Mouse (Mus musculus) MEL (cell line): ENCODE data around the gene Ska2.

Source experiments
- CTCF ChIP-seq, 3 experiments: IDR thresholded peaks in 2 of 3; conservative IDR thresholded peaks in 1 of 3; 2 replicates each; pipeline ENCODE4 v1.5.1; 2011 to 2012; ENCODE audit warnings: low read length in 3 of 3, low read depth in 2 of 3, mild to moderate bottlenecking in 2 of 3, improper control_type of control experiment in 1 of 3, inconsistent platforms in 1 of 3, mixed read lengths in 1 of 3, moderate library complexity in 1 of 3; ENCODE audit not compliant: control insufficient read depth in 1 of 3, insufficient read depth in 1 of 3, poor library complexity in 1 of 3, severe bottlenecking in 1 of 3
- EP300 ChIP-seq, 2 experiments: IDR thresholded peaks; 2 replicates each; pipeline ENCODE4 v1.6.1; 2011; ENCODE audit warnings: improper control_type of control experiment in 2 of 2, low read length in 2 of 2, low read depth in 1 of 2, mild to moderate bottlenecking in 1 of 2
- GABPA ChIP-seq: IDR thresholded peaks from 2 replicates; pipeline ENCODE4 v1.6.1; 2012; ENCODE audit warnings: low read depth, mild to moderate bottlenecking, inconsistent platforms, low read length, improper control_type of control experiment, moderate library complexity
- NELFE ChIP-seq: IDR thresholded peaks from 2 replicates; pipeline ENCODE4 v1.6.1; 2011; ENCODE audit warnings: low read depth, low read length, improper control_type of control experiment
- POLR2A ChIP-seq, 2 experiments: IDR thresholded peaks; 2 replicates each; pipeline ENCODE4 v1.6.1; 2011 to 2012; ENCODE audit warnings: low read length in 2 of 2, mild to moderate bottlenecking in 2 of 2, control low read depth in 1 of 2, improper control_type of control experiment in 1 of 2, low read depth in 1 of 2, moderate library complexity in 1 of 2; ENCODE audit not compliant: control insufficient read depth in 1 of 2, insufficient read depth in 1 of 2, poor library complexity in 1 of 2
- TBP ChIP-seq: IDR thresholded peaks from 2 replicates; pipeline ENCODE4 v1.8.0; 2011; ENCODE audit warnings: low read depth, low read length, improper control_type of control experiment
- TCF12 ChIP-seq: IDR thresholded peaks from 2 replicates; pipeline ENCODE4 v1.6.1; 2014; ENCODE audit warnings: low read depth, mild to moderate bottlenecking, inconsistent platforms, low read length, improper control_type of control experiment, moderate library complexity
- ZKSCAN1 ChIP-seq: IDR thresholded peaks from 2 replicates; pipeline ENCODE4 v1.6.1; 2012; ENCODE audit warnings: low read depth, mild to moderate bottlenecking, inconsistent platforms, low read length, improper control_type of control experiment, moderate library complexity

DNA sequence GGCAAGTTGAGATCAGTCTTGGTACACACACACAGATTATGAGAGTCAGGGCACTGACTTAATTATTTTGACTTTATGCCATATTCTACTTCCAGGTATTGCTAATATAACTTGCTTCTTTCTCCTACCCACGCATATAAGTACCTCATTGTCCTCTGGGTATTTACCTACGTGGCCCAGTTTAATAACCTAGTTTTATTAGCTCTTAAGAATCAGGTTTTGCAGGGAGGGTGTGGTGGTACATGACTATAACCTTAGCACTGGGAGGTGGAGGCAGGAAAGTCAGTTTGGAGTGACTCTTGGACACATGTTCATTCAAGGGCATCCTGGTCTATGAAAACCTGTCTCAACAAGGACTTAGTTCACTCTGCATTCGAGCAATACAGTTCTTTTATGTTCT is 46.9 kb upstream of the Ska2 start:
- no peak for TF ChIP-seq CTCF (IDR thresholded peaks at IDR 0.05 in 2 of 3, conservative IDR thresholded peaks at IDR 0.05 in 1 of 3; ENCODE audit: control insufficient read depth in 1 of 3, insufficient read depth in 1 of 3, low read depth in 2 of 3, low read length in 3 of 3, poor library complexity in 1 of 3, severe bottlenecking in 1 of 3)
- TF ChIP-seq TBP: no peak
- TF ChIP-seq NELFE: no peak
- TF ChIP-seq POLR2A (IDR thresholded peaks at IDR 0.05; ENCODE audit: control insufficient read depth in 1 of 2, insufficient read depth in 1 of 2, low read depth in 1 of 2, low read length in 2 of 2, poor library complexity in 1 of 2): no peak
- TF ChIP-seq TCF12: no peak
- TF ChIP-seq EP300 (IDR thresholded peaks at IDR 0.05; ENCODE audit: low read depth in 1 of 2, low read length in 2 of 2): no peak
- TF ChIP-seq GABPA: no peak
- no peak for TF ChIP-seq ZKSCAN1
